Mouse (Mus musculus): ENCODE measurements at regions not wholly inside any gene's neighbourhood (a gene's known extent, or its start where the extent isn't known, plus 50 kb on each side); places are given as distances from the start of the nearest gene placed in this dataset.

GRCm38 (mm10) chr2:128365775-128366174, 225.2 kb upstream of the Spdye4c start:
- no peak for DNase-seq (ENCODE audit: extremely low spot score in 1 of 2, low spot score in 1 of 2)

- no peak for DNase-seq (ENCODE audit: extremely low spot score in 1 of 2, low spot score in 1 of 2)
Measured at GRCm38 (mm10) chr2:128367266-128368150, 223.5 kb upstream of the Spdye4c start.

GRCm38 (mm10) chr2:128368534-128369273, 222.3 kb upstream of the Spdye4c start:
- no peak for DNase-seq (ENCODE audit: extremely low spot score in 1 of 2, low spot score in 1 of 2)

GRCm38 (mm10) chr2:128370821-128371220, 220.2 kb upstream of the Spdye4c start:
- no peak for DNase-seq (ENCODE audit: extremely low spot score in 1 of 2, low spot score in 1 of 2)

GRCm38 (mm10) chr2:128372204-128372603, 218.8 kb upstream of the Spdye4c start:
- DNase-seq (ENCODE audit: extremely low spot score in 1 of 2, low spot score in 1 of 2) = no peak

GRCm38 (mm10) chr2:128373363-128374252, 217.4 kb upstream of the Spdye4c start:
- no peak for DNase-seq (ENCODE audit: extremely low spot score in 1 of 2, low spot score in 1 of 2)

- no peak for DNase-seq (ENCODE audit: extremely low spot score in 1 of 2, low spot score in 1 of 2)
Measured at GRCm38 (mm10) chr2:128374253-128374566, 216.8 kb upstream of the Spdye4c start.

- DNase-seq (ENCODE audit: extremely low spot score in 1 of 2, low spot score in 1 of 2) = no peak
Measured at GRCm38 (mm10) chr2:128374926-128375325, 216.1 kb upstream of the Spdye4c start.

GRCm38 (mm10) chr2:128375827-128376226, 215.2 kb upstream of the Spdye4c start:
- DNase-seq (ENCODE audit: extremely low spot score in 1 of 2, low spot score in 1 of 2) = no peak

- no peak for DNase-seq (ENCODE audit: extremely low spot score in 1 of 2, low spot score in 1 of 2)
Measured at GRCm38 (mm10) chr2:128377176-128377575, 213.8 kb upstream of the Spdye4c start.

- DNase-seq (ENCODE audit: extremely low spot score in 1 of 2, low spot score in 1 of 2) = no peak
Measured at GRCm38 (mm10) chr2:128377680-128378079, 213.3 kb upstream of the Spdye4c start.

- no peak for DNase-seq (ENCODE audit: extremely low spot score in 1 of 2, low spot score in 1 of 2)
Measured at GRCm38 (mm10) chr2:128378456-128378855, 212.6 kb upstream of the Spdye4c start.

GRCm38 (mm10) chr2:128379151-128379550, 211.9 kb upstream of the Spdye4c start:
- DNase-seq (ENCODE audit: extremely low spot score in 1 of 2, low spot score in 1 of 2) = no peak

GRCm38 (mm10) chr2:128379554-128379953, 211.5 kb upstream of the Spdye4c start:
- DNase-seq (ENCODE audit: extremely low spot score in 1 of 2, low spot score in 1 of 2) = peak in 1 of 2 experiments; percentile 14

- no peak for DNase-seq (ENCODE audit: extremely low spot score in 1 of 2, low spot score in 1 of 2)
Measured at GRCm38 (mm10) chr2:128380581-128380980, 210.4 kb upstream of the Spdye4c start.

- DNase-seq (ENCODE audit: extremely low spot score in 1 of 2, low spot score in 1 of 2) = no peak
Measured at GRCm38 (mm10) chr2:128381684-128382205, 209.3 kb upstream of the Spdye4c start.

GRCm38 (mm10) chr2:128382473-128382872, 208.5 kb upstream of the Spdye4c start:
- no peak for DNase-seq (ENCODE audit: extremely low spot score in 1 of 2, low spot score in 1 of 2)

- DNase-seq (ENCODE audit: extremely low spot score in 1 of 2, low spot score in 1 of 2) = peak in 1 of 2 experiments; percentile 7
Measured at GRCm38 (mm10) chr2:128384612-128385011, 206.4 kb upstream of the Spdye4c start.

GRCm38 (mm10) chr2:128386846-128387621, 204.0 kb upstream of the Spdye4c start:
- DNase-seq (ENCODE audit: extremely low spot score in 1 of 2, low spot score in 1 of 2) = no peak
